Mouse (Mus musculus) hindbrain, embryonic 14.5 days (tissue): ENCODE results near the gene Tulp2. TPM values are rescaled to one million over a fixed set of nuclear protein-coding genes. Genes with fewer than 3 reads are reported as not detected.

Experiments used
- ATAC-seq: fragments of 200-750 bp; cut with Nextera tagmentation; 2 replicates; pipeline ENCODE4 v1.8.0; 2017; ENCODE audit warnings: moderate number of reproducible peaks, mild to moderate bottlenecking, moderate TSS enrichment, moderate library complexity; ENCODE audit not compliant: low FRiP score
- DNase-seq: peaks from one replicate; pipeline ENCODE4 v3.0.0-alpha.2; 2015; ENCODE audit warnings: low spot score
- H3K27ac ChIP-seq: fragments of 300-500 bp; sonication (generic); 2 replicates; pipeline ENCODE4 v1.5.1; 2014; ENCODE audit warnings: mild to moderate bottlenecking, moderate library complexity
- H3K27me3 ChIP-seq: fragments of 300-500 bp; sonication (generic); 2 replicates; pipeline ENCODE4 v1.6.1; 2014; ENCODE audit warnings: mild to moderate bottlenecking, low read length, mixed read lengths; ENCODE audit not compliant: control insufficient read depth, insufficient read depth
- H3K36me3 ChIP-seq: fragments of 300-500 bp; sonication (generic); replicated peaks from 2 replicates; pipeline ENCODE4 v1.6.1; 2014; ENCODE audit not compliant: control insufficient read depth, insufficient read depth
- H3K4me1 ChIP-seq: fragments of 300-500 bp; sonication (generic); replicated peaks from 2 replicates; pipeline ENCODE4 v1.6.1; 2014; ENCODE audit warnings: antibody characterized with exemption, low read length, mixed read lengths; ENCODE audit not compliant: control insufficient read depth, insufficient read depth
- H3K4me2 ChIP-seq: fragments of 300-500 bp; sonication (generic); replicated peaks from 2 replicates; pipeline ENCODE4 v1.6.1; 2014; ENCODE audit warnings: mild to moderate bottlenecking, moderate library complexity
- H3K4me3 ChIP-seq: fragments of 300-500 bp; sonication (generic); replicated peaks from 2 replicates; pipeline ENCODE4 v1.5.1; 2014; ENCODE audit warnings: mild to moderate bottlenecking, low read length
- H3K9ac ChIP-seq: fragments of 300-500 bp; sonication (generic); 2 replicates; pipeline ENCODE4 v1.6.1; 2014
- H3K9me3 ChIP-seq: fragments of 300-500 bp; sonication (generic); 2 replicates; pipeline ENCODE4 v1.6.1; 2016; ENCODE audit warnings: low read length; ENCODE audit not compliant: control insufficient read depth
- WGBS: fragments of 180-500 bp; shearing (Covaris S2); extraction: QIAGEN DNeasy Blood & Tissue Kit; methylation state at CpG from one replicate; pipeline ENCODE4 v1.1.7; 2014; 5-methylcytosine and 5-hydroxymethylcytosine counted together
- polyA plus RNA-seq: library from polyadenylated mRNA; unstranded; fragments of >200 nt; fragmentation: Nextera tagmentation; extraction: Ambion mirVana; gene quantifications from 2 replicates; pipeline ENCODE4 v1.2.1, GENCODE M21; 2014

The Tulp2 gene
- polyA plus RNA-seq, 1 experiment from 2014 or later, result 0.35 TPM

DNA sequence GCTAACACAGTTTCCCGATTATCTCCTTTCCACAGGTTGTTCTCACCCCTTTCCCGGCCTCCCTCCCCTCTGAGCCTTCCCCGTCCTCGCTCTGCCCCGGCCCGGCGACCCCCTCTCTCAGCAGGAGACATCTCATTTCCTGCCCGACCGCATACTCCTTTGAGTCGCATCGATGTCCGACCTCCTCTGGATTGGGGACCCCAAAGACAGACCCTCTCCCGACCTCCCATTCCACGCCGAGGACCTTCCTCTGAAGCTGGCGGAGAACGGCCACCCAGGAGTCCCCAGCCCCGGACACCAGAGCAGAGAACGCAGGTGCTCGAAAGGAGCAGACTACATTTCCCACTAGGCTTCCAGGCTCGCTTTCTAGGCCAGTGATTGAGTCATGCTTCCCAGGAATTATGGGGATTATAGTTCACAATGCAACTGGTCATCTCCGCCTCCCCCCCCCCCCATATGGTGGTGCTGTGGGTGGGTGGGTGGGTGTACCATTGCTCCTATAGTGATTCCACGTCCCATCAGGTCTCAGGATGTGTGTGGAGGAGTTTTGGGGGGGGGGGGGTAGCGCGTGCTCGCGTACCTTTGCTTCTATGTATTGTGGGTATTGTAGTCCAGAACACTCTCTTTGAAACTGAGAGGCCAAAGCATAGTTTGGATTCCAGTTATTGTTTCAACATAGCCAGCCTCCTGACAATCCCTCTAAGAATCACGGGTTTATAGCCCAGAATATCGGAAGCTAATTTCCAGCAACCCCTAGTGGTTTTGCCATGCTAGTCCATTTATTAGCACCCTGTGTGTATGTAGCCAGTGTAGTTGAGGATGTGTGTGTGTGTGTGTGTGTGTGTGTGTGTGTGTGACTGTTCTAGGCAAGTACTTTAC lies 56.7 kb downstream of the Tulp2 start:
- WGBS, result 2% methylated on average over 28 of the region's 29 CpGs
- peak overlapping the region; percentile 16; the same call in 1 of the 2 replicates for H3K27ac ChIP-seq
- peak; percentile 82 for DNase-seq

DNA sequence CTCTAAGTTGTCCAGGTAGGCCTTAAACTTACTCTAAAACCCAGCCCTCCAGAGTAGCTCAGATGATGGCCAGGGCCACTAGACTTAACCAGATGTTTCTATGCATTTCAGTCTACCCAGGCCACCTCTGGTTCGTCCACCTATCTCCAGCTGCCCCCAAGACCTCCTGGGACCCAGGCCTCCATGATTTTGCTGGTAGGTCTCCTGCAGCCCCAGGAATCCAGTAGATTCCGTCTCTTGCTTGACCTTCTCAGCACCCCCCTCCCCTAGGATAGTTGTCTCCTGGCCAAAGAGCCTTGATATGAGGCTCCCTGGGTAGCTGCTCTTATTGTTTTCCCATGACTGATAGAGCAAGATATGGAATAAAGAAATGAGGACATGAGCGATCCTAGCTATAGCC lies 57.4 kb downstream of the Tulp2 start:
- DNase-seq, result no peak
- 80% methylated on average over 3 of the region's 3 CpGs for WGBS
- Histone ChIP-seq H3K36me3 (no peaks in the 10 kb centered on the region), H3K9me3 (no peaks in the 10 kb centered on the region), H3K4me1 (peaks cover 7% of the 10 kb centered on the region; the same call in 1 of the 2 replicates), H3K4me3 (no peak overlapping the region), H3K4me2 (no peak overlapping the region), H3K27me3 (no peaks in the 10 kb centered on the region), H3K27ac (no peak overlapping the region; the same call in 1 of the 2 replicates), H3K9ac (no peak overlapping the region)
- ATAC-seq, result no peak

More for the DNA sequence above, 56.7 kb downstream of the Tulp2 start:
- no peaks in the 10 kb centered on the region for H3K9me3 ChIP-seq
- H3K4me2 ChIP-seq, result peak overlapping the region; percentile 75
- ATAC-seq, result peak; percentile 89
- H3K36me3 ChIP-seq, result no peaks in the 10 kb centered on the region
- H3K27me3 ChIP-seq, result no peaks in the 10 kb centered on the region
- H3K4me3 ChIP-seq, result peak overlapping the region; percentile 45
- H3K4me1 ChIP-seq, result peaks cover 7% of the 10 kb centered on the region; the same call in 1 of the 2 replicates
- H3K9ac ChIP-seq, result peak overlapping the region; percentile 65

DNA sequence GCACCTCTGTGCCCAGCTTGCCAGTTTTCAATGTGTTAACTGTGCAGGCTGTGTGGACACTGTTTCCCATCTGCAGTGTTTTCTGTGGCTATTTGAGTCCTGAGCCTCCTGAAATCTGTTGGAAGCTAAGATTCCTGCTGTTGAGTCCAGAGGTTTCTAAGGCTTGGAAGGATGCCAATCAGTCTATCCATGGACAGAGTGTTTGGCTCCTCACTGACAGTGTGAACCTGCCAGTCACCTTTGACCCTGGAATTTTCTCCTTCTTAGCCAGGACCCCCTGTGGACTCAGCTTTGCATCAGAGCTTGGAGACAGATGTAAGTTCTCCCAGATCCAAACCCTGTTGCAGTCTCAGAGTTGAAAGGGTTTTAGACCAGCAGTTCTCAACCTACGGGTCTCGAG lies 58.5 kb downstream of the Tulp2 start:
- H3K9ac ChIP-seq, result no peak overlapping the region
- no peaks in the 10 kb centered on the region for H3K27me3 ChIP-seq
- H3K4me1 ChIP-seq, result peaks cover 7% of the 10 kb centered on the region; the same call in 1 of the 2 replicates
- no peak overlapping the region for H3K27ac ChIP-seq
- WGBS, result 79% methylated on average over 2 of the region's 2 CpGs
- no peak overlapping the region for H3K4me2 ChIP-seq
- H3K4me3 ChIP-seq, result no peak overlapping the region
- no peaks in the 10 kb centered on the region for H3K9me3 ChIP-seq
- no peak for DNase-seq
- no peaks in the 10 kb centered on the region for H3K36me3 ChIP-seq
- ATAC-seq, result no peak

DNA sequence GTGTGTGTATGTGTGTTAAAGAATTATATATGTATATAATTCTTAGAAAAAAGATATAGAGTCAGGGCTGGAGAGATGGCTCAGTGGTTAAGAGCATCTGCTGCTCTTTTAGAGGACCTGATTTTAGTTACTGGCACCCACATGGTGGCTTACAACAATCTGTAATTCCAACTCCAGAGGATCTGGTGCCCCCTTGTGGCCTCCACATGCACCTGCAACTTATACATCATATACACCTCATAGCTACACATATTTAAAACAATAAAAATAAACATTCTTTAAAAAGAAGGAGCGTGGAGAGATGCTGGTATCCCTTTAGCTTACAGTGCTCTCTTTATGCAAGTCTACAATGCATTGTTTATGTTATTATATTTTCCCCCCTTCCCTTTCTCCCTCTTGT lies 62.8 kb downstream of the Tulp2 start:
- H3K27me3 ChIP-seq, result no peaks in the 10 kb centered on the region
- ATAC-seq, result no peak
- no peaks in the 10 kb centered on the region for H3K36me3 ChIP-seq
- no peak for DNase-seq
- H3K4me3 ChIP-seq, result no peak overlapping the region
- H3K4me1 ChIP-seq, result no peaks in the 10 kb centered on the region
- 87% methylated on average over 1 of the region's 1 CpGs for WGBS
- H3K9ac ChIP-seq, result no peak overlapping the region
- H3K9me3 ChIP-seq, result no peaks in the 10 kb centered on the region
- no peak overlapping the region for H3K4me2 ChIP-seq
- H3K27ac ChIP-seq, result no peak overlapping the region

DNA sequence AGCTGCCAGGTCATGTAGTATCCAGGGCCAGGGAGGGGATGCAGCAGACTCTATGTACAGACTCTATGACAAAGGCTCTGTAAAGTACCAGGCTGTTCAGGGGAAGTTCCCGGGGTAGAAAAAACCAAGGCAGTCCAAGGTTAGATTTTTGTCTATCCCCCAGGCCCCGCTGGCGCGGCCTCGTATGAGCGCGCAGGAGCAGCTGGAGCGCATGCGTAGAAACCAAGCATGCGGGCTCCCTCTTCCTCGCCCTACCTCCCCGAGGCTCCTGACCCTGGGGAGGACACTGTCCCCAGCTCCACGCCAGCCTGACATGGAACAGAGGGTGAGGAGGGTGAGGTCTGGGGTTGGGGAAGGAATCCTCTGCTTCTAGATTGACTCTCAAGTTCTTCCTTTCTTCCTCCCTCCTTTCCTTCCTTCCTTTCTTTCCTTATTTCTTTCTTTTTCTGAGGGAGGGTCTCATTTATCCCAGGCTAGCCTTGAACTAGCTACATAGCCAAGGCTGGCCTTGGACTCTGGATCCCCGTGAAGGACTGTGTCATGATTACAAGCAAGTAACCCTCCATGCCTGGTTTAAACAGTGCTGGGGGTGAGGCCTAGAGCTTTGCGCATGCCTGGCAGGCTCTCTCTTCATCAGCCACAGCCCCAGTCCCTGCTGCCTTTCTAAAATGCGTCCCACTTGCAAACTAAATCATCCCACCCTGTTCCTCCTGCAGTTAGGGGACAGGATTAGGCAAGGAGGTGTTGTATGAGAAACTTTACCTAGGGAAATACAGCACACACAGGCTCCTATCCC lies 68.2 kb downstream of the Tulp2 start:
- no peak for ATAC-seq
- WGBS, result 87% methylated on average over 16 of the region's 16 CpGs
- H3K36me3 ChIP-seq, result no peaks in the 10 kb centered on the region
- H3K4me3 ChIP-seq, result no peak overlapping the region
- no peaks in the 10 kb centered on the region for H3K4me1 ChIP-seq
- no peak overlapping the region for H3K4me2 ChIP-seq
- no peaks in the 10 kb centered on the region for H3K9me3 ChIP-seq
- DNase-seq, result no peak
- H3K27me3 ChIP-seq, result no peaks in the 10 kb centered on the region
- no peak overlapping the region for H3K27ac ChIP-seq
- H3K9ac ChIP-seq, result no peak overlapping the region

DNA sequence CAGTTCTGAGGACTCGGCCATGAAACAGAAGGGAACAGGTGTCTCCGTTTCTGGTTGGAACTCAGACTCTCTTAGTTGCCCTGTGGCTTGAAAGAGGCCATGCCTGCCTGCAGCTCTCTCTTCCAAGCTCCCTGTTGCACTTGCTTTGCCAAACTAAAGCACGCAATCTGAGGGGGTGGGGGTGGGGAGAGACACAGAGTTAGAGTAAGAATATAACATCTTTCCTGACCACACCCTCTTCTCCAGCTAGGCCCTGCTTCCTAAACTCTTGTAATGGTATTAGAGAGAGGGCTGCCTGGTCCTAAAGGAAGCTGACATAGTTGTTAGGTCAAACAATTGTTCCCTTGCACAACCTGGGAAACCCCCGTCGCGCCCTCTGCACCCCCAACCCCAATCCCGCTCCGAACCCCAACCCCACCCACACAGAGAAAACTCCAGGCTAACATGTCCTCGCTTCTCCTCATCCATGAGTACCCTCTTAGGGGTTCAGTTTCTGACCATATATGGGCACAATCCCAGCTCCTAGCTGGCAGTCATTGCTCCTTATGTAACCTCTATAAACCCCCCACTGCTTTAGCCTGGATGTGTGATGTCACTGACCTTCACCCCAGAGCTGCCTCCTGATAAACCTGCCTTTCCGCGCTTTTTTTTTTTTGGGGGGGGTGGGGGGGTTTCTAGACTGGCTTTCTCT lies 69.3 kb downstream of the Tulp2 start:
- WGBS, result 79% methylated on average over 11 of the region's 11 CpGs
- no peaks in the 10 kb centered on the region for H3K27me3 ChIP-seq

DNA sequence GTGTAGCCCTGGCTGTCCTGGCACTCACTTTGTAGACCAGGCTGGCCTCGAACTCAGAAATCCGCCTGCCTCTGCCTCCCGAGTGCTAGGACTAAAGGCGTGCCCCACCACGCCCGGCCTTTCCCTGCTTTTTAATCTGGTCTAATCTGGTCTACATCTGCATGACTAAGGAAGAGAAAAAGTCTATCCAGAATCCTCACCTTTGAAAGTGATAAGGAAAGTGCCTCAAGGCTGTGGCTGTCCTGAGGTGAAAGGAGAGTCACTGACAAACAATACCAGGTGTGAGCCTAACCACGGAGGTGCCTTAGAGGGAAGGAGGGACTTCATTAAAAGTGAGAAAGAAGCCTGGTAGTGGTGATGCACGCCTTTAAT lies 69.8 kb downstream of the Tulp2 start:
- Histone ChIP-seq H3K4me1 (no peaks in the 10 kb centered on the region), H3K36me3 (no peaks in the 10 kb centered on the region), H3K27me3 (no peaks in the 10 kb centered on the region), H3K4me3 (no peak overlapping the region), H3K9me3 (no peaks in the 10 kb centered on the region), H3K27ac (no peak overlapping the region), H3K9ac (no peak overlapping the region), H3K4me2 (no peak overlapping the region)
- no peak for DNase-seq
- ATAC-seq, result no peak
- 87% methylated on average over 8 of the region's 8 CpGs for WGBS

More for the DNA sequence above, 69.3 kb downstream of the Tulp2 start:
- DNase-seq (no peak), ATAC-seq (no peak)
- no peaks in the 10 kb centered on the region for H3K36me3 ChIP-seq
- H3K4me2 ChIP-seq, result no peak overlapping the region
- H3K9ac ChIP-seq, result no peak overlapping the region
- H3K27ac ChIP-seq, result no peak overlapping the region
- no peak overlapping the region for H3K4me3 ChIP-seq
- no peaks in the 10 kb centered on the region for H3K4me1 ChIP-seq
- no peaks in the 10 kb centered on the region for H3K9me3 ChIP-seq

DNA sequence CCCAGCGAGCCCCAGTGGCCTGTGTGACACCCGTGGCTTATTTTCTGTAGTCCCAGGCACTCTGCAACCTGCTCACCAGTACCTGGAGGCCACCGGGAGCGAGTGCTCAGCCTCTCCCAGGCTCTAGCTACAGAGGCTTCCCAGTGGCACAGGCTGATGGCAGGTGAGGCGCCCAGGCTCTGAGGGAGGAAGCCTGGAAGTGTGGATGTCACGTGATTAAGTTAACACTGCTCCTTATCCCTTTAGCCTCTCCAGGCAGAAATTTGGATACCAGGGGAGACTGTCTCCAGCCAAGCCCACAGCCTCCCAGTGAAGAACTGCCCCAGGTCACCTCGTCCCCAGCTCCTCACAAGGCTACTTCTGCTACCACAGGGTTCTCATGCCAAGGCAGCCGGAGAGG lies 71.8 kb downstream of the Tulp2 start:
- ATAC-seq (no peak), DNase-seq (no peak)
- no peak overlapping the region for H3K4me2 ChIP-seq
- H3K9me3 ChIP-seq, result no peaks in the 10 kb centered on the region
- H3K9ac ChIP-seq, result no peak overlapping the region
- WGBS, result 62% methylated on average over 8 of the region's 8 CpGs
- no peak overlapping the region for H3K4me3 ChIP-seq
- H3K36me3 ChIP-seq, result no peaks in the 10 kb centered on the region
- H3K27ac ChIP-seq, result no peak overlapping the region
- H3K27me3 ChIP-seq, result no peaks in the 10 kb centered on the region
- H3K4me1 ChIP-seq, result no peaks in the 10 kb centered on the region

DNA sequence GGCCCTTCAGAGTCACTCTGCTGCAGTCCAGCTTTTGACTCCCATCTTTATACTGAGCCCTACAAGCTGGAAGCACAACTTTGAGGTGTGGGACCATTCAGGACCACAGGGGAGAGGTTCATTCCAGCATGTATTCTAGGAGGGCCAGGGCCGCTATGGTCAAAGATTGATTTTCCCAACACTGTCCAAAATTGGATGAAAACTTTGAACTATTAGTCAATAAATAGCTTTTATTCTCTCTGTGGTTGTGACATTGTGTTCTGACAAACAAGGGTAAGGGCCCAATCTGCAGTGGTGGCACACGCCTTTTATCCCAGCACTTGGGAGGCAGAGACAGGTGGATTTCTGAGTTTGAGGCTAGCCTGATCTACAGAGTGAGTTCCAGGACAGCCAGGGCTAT lies 72.3 kb downstream of the Tulp2 start:
- WGBS, result 95% methylated on average over 2 of the region's 2 CpGs
- no peaks in the 10 kb centered on the region for H3K4me1 ChIP-seq
- ATAC-seq, result no peak

More for the DNA sequence above, 72.3 kb downstream of the Tulp2 start:
- no peaks in the 10 kb centered on the region for H3K36me3 ChIP-seq
- no peaks in the 10 kb centered on the region for H3K27me3 ChIP-seq
- H3K9ac ChIP-seq, result no peak overlapping the region
- DNase-seq, result no peak
- no peaks in the 10 kb centered on the region for H3K9me3 ChIP-seq
- H3K4me3 ChIP-seq, result no peak overlapping the region
- no peak overlapping the region for H3K4me2 ChIP-seq
- no peak overlapping the region for H3K27ac ChIP-seq
